Mouse (Mus musculus): ENCODE measurements at regions not wholly inside any gene's neighbourhood (a gene's known extent, or its start where the extent isn't known, plus 50 kb on each side); places are given as distances from the start of the nearest gene placed in this dataset.
"Not testable (repeated sequence)": the region's sequence is repeated elsewhere in the genome, so short reads cannot be mapped to it uniquely, and the experiment has no call there.

DNA sequence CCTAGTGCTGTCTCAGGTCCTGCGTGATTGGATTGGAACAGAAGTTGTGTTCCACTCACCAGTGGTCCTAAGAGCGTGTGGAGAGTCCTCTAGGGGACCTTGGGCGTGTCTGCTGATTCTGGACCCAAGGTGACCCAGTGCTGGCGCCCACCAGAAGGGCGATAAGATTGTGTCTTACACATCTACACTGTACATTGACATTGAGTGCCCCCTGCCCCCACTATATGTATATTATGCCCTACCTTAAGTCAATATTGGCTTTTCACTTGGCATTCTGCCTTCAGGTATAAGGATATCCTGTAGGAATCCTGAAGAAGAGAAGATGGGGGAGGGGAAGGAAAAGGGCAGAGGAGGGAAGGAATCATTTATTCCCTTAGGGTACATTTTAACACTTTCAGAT is 260.2 kb upstream of the Rgs17 start:
- in situ Hi-C loops (cut with MboI; ENCODE audit: low pct_unique_long_range_greater_than_20kb), result no loop called here
- ChIA-PET CTCF (no interaction called here), POLR2A (no interaction called here)
- DNase-seq (ENCODE audit: low read depth, low spot score) (no peak), ATAC-seq (no peak)
- TF ChIP-seq CTCF (IDR thresholded peaks at IDR 0.05), result no peak
- no peaks in the 10 kb centered on the region for H3K27me3 ChIP-seq

DNA sequence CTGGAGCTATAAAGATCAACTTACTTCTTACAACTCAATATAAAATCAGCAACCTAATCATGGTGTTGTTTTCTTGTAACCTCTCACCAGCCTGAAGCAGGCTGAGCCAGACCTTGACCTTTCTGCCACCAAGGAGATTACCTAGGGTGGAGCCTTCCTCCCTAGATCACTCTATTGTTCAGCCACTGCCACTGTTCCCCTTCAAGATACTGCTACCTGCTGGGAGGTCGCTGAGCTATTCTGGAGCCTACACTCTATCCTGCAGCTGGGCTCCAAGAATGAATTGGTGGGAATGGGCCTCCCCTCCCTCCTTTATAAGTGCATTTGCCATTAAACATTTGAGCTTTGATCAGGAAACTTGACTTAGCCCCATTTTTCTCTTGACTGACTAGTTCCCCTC is 242.1 kb upstream of the Rgs17 start:
- in situ Hi-C loops (cut with MboI; ENCODE audit: low pct_unique_long_range_greater_than_20kb); H3K27me3 ChIP-seq; POLR2A ChIA-PET; ATAC-seq; DNase-seq (ENCODE audit: low read depth, low spot score): not testable (repeated sequence)
- CTCF ChIA-PET, result interaction anchor here (0.9 kb wide), 1 partner anchor 10 kb away, joined by 3 read pairs; no protein-coding TSS in a partner anchor

DNA sequence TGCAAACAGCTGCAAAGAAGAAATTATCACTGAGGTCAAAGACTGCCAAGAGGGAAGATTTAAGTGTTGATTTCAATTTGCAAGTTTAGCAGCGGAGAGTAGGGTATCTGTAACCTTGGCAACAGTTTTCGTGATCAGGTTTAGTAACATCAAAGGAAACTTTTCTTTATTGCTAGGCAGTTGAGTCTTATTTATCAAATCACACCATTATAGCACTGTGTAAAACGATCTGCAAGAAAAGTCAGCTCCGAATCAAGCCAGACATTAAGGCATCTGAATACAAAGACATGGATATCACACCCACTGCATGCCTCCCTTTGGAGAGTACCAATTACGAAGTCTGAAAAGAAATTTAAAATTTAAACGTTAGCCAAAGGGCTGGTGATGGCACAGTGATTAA is 234.7 kb upstream of the Rgs17 start:
- ATAC-seq, result no peak
- ChIA-PET CTCF (no interaction called here), POLR2A (interaction anchor here (0.5 to 0.7 kb wide), 2 partner anchors 113 to 514 kb away, joined by 3 to 6 read pairs; no protein-coding TSS in a partner anchor)
- in situ Hi-C loops (cut with MboI; ENCODE audit: low pct_unique_long_range_greater_than_20kb), result no loop called here
- TF ChIP-seq CTCF (IDR thresholded peaks at IDR 0.05), result no peak
- H3K27me3 ChIP-seq, result peaks cover 2% of the 10 kb centered on the region
- no peak for DNase-seq (ENCODE audit: low read depth, low spot score)

DNA sequence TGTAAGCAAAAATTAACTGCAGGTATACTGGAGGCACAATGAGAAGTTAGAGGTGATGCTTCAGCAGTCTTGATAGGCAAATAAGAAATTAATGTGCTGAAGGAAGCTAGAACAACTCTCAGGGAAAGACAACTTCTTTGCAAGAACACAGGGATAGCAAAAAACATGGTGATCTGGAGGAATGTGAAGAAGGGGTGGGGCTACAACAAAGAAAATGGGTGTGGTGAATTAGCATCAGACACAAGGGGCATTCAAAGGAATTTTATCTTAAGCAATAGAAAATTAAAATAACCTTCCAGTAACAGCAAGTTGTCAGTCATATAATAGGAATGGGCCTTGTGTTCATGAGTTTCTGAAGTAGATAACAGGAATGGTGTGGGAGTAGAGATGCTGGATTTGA is 211.9 kb upstream of the Rgs17 start:
- no peak for TF ChIP-seq CTCF (IDR thresholded peaks at IDR 0.05)
- POLR2A ChIA-PET, result no interaction called here
- ATAC-seq, result no peak
- in situ Hi-C loops (cut with MboI; ENCODE audit: low pct_unique_long_range_greater_than_20kb), result no loop called here
- peaks cover 8% of the 10 kb centered on the region for H3K27me3 ChIP-seq
- CTCF ChIA-PET, result interaction anchor here (1.1 kb wide), 1 partner anchor 83 kb away, joined by 3 read pairs; no protein-coding TSS in a partner anchor
- no peak for DNase-seq (ENCODE audit: low read depth, low spot score)

DNA sequence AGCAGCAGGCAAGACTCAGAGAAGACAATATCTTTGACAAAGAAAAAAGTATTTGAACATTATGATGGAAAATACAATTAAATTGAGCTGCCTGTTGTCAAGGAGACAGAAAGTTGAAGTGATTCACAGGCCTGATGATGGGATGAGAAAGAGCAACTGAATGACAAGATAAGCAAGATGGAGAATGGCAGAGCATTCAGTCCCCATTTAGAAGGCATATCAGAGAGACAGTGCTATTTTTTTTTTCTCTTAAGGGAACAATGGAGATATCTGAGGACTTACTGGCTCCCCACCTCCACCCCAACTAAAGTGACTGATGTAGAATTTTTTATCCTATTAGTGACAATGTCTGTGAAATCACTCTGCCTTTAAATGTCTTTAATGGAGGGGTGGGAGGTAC is 202.2 kb upstream of the Rgs17 start:
- ATAC-seq; CTCF ChIA-PET; H3K27me3 ChIP-seq; DNase-seq (ENCODE audit: low read depth, low spot score); POLR2A ChIA-PET; in situ Hi-C loops (cut with MboI; ENCODE audit: low pct_unique_long_range_greater_than_20kb): not testable (repeated sequence)

DNA sequence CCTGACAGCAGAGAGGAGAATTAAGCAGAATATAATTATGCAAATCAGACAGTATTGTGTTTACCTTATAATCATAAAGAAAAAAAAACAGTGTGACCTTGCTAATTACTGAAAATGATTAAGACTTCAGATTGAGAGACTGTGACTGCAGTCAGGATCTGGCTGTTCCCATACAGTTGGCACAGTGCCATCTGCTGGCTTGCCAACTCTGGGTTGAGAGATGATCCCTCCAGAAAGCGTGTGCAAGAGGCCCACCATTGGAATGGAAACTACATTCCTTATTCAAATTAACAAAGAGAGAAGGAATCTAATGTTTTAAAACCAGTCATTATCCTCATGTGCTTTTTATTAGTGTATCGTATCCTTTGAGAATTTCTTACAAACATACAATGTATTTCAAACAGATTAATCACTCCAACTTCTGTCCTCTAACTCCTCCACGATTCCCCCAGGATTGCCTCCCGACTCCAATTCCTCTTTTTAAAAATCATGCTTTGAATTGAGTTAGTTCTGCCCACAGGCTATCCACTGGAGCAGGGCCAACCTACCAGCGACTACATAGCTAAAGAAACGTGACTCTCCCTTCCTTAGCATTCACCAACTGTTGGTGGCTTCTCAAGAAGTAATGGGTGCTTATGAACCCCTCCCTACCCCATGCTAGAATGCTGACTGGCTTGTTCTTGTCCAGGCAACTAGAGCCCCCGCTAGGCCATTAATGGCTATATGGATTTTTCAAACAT is 192.9 kb upstream of the Rgs17 start:
- no peak for DNase-seq (ENCODE audit: low read depth, low spot score)
- no peak for TF ChIP-seq CTCF (IDR thresholded peaks at IDR 0.05)
- ChIA-PET POLR2A (no interaction called here), CTCF (no interaction called here)
- H3K27me3 ChIP-seq, result no peaks in the 10 kb centered on the region
- ATAC-seq, result no peak
- in situ Hi-C loops (cut with MboI; ENCODE audit: low pct_unique_long_range_greater_than_20kb), result no loop called here
